Mouse (Mus musculus): ENCODE results near the gene Ttc41. TPM values are rescaled to one million over a fixed set of nuclear protein-coding genes. Genes with fewer than 3 reads are reported as not detected.

Ttc41 gene
- polyA plus RNA-seq, 1 experiment: 2.9 TPM

DNA sequence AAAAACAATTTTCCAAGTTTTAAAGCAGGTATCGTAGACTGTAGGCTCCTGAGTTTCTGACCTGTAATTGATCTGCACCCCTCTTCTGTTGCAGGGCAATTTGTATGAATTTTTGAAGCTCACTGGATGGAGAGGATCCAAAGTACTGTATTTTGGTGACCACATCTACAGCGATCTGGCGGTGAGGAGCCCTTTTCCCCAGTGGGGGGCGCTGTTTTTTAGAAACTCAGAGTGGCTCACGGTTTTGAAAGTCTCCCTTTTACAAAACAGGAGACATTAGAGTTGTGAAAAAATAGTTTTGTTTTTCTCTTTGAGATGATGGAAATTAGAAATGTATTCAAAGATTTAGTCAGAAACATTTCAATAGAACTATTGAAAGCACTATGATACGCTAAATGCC, 118.5 kb downstream of the Ttc41 start:
- DNase-seq: no peak
- Histone ChIP-seq H3K4me3 (replicated peaks; ENCODE audit: insufficient read depth, low read depth, low read length) (no peak overlapping the region), H3K27ac (ENCODE audit: insufficient read depth, low read length) (no peak overlapping the region), H3K4me1 (ENCODE audit: control insufficient read depth, insufficient read depth, low read length) (peaks cover 15% of the 10 kb centered on the region), H3K27me3 (ENCODE audit: control insufficient read depth, insufficient read depth, low read length) (no peaks in the 10 kb centered on the region)
- WGBS: 86% methylated on average over 6 of the region's 6 CpGs
- no peak for TF ChIP-seq CTCF (IDR thresholded peaks at IDR 0.05; ENCODE audit: borderline replicate concordance, insufficient read depth, low read depth, low read length)
- TF ChIP-seq POLR2A (IDR thresholded peaks at IDR 0.05; ENCODE audit: borderline replicate concordance, insufficient read depth, low read length): no peak

DNA sequence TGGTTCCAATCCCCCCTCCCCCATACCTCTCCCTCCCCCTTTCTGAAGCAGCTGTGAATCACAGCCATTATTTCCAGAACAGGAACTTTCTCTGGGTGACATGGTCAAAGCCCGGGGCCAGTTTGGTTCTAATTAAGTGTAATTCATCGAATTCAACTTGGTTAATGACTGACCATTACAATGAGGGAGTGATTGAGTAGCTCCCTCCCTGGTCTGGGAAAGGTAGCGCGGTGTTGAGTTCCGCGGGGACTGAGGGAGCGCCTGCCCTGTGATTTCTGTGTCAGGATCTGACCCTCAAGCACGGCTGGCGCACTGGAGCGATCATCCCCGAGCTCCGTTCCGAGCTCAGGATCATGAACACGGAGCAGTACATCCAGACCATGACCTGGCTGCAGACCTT, 119.3 kb downstream of the Ttc41 start:
- no peaks in the 10 kb centered on the region for H3K27me3 ChIP-seq (ENCODE audit: control insufficient read depth, insufficient read depth, low read length)
- TF ChIP-seq CTCF (IDR thresholded peaks at IDR 0.05; ENCODE audit: borderline replicate concordance, insufficient read depth, low read depth, low read length): no peak
- peaks cover 15% of the 10 kb centered on the region for H3K4me1 ChIP-seq (ENCODE audit: control insufficient read depth, insufficient read depth, low read length)
- DNase-seq: no peak
- H3K27ac ChIP-seq (ENCODE audit: insufficient read depth, low read length): no peak overlapping the region
- WGBS: 97% methylated on average over 14 of the region's 14 CpGs
- H3K4me3 ChIP-seq (replicated peaks; ENCODE audit: insufficient read depth, low read depth, low read length): no peak overlapping the region

DNA sequence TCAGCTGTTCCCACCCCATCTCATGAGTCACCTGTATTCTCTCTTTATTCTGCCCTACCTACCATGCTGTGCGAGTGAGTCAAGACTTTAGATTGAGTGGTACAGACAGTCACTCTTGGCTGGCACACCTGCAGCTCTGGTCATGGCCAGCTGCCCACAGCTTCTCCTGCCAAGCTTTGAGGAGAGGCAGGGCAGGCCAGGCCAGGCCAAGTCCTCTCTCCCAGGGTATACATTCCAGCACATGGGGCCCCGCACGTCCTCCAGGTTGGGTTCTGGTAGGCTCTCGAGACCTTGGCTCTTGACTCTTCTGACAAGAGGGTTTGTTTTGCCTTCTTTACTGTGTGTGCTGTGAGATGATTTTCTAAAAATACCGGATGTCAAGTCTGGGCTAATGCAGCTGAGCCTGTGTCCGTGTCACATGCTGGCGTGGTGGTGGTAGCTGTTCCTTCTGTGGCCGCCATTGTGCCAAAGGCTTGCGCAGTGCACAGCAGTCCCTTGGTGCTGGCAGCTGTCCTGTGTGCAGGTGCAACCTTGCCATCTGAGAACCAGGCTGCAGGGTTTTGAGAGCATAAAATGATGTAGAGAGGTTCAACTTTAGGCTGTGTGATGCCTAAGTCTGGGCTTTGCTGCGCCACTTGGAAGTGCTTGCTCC, 120.4 kb downstream of the Ttc41 start:
- TF ChIP-seq POLR2A (IDR thresholded peaks at IDR 0.05; ENCODE audit: borderline replicate concordance, insufficient read depth, low read length): no peak
- TF ChIP-seq CTCF (IDR thresholded peaks at IDR 0.05; ENCODE audit: borderline replicate concordance, insufficient read depth, low read depth, low read length): no peak
- 25% methylated on average over 10 of the region's 10 CpGs for WGBS

More for the DNA sequence above, 120.4 kb downstream of the Ttc41 start:
- peak; percentile 83 to 88 for DNase-seq
- Histone ChIP-seq H3K27ac (ENCODE audit: insufficient read depth, low read length) (no peak overlapping the region), H3K4me3 (replicated peaks; ENCODE audit: insufficient read depth, low read depth, low read length) (no peak overlapping the region), H3K27me3 (ENCODE audit: control insufficient read depth, insufficient read depth, low read length) (no peaks in the 10 kb centered on the region), H3K4me1 (ENCODE audit: control insufficient read depth, insufficient read depth, low read length) (peaks cover 15% of the 10 kb centered on the region)

Other genes starting within 250 kb of the Ttc41 start
- gene Syn3, start 206.9 kb upstream of the Ttc41 start, polyA plus RNA-seq (2012; rRNA removed): 9.5 and 10.6 TPM in 2 replicates
- 189 and 192 TPM in 2 replicates for gene Hsp90b1, start 302 bp upstream of the Ttc41 start, polyA plus RNA-seq (2012; rRNA removed)
- gene Gm49358, start 58.2 kb downstream of the Ttc41 start, polyA plus RNA-seq (2012; rRNA removed): not detected in 2 replicates
- gene Nt5dc3, start 73.2 kb downstream of the Ttc41 start, polyA plus RNA-seq (2012; rRNA removed): 44.2 and 48.9 TPM in 2 replicates

Measured in cerebellum, adult 2 months (tissue).